Mouse (Mus musculus) MEL (cell line): ENCODE data around the gene Vps72.

Experiments used
- CTCF ChIP-seq, 3 experiments: IDR thresholded peaks in 2 of 3; conservative IDR thresholded peaks in 1 of 3; 2 replicates each; pipeline ENCODE4 v1.5.1; 2011 to 2012; ENCODE audit warnings: low read length in 3 of 3, low read depth in 2 of 3, mild to moderate bottlenecking in 2 of 3, improper control_type of control experiment in 1 of 3, inconsistent platforms in 1 of 3, mixed read lengths in 1 of 3, moderate library complexity in 1 of 3; ENCODE audit not compliant: control insufficient read depth in 1 of 3, insufficient read depth in 1 of 3, poor library complexity in 1 of 3, severe bottlenecking in 1 of 3
- GABPA ChIP-seq: IDR thresholded peaks from 2 replicates; pipeline ENCODE4 v1.6.1; 2012; ENCODE audit warnings: low read depth, mild to moderate bottlenecking, inconsistent platforms, low read length, improper control_type of control experiment, moderate library complexity
- NELFE ChIP-seq: IDR thresholded peaks from 2 replicates; pipeline ENCODE4 v1.6.1; 2011; ENCODE audit warnings: low read depth, low read length, improper control_type of control experiment
- POLR2A ChIP-seq, 2 experiments: IDR thresholded peaks; 2 replicates each; pipeline ENCODE4 v1.6.1; 2011 to 2012; ENCODE audit warnings: low read length in 2 of 2, mild to moderate bottlenecking in 2 of 2, control low read depth in 1 of 2, improper control_type of control experiment in 1 of 2, low read depth in 1 of 2, moderate library complexity in 1 of 2; ENCODE audit not compliant: control insufficient read depth in 1 of 2, insufficient read depth in 1 of 2, poor library complexity in 1 of 2
- RAD21 ChIP-seq: IDR thresholded peaks from 2 replicates; pipeline ENCODE4 v1.6.1; 2011; ENCODE audit warnings: mild to moderate bottlenecking, low read depth, low read length, improper control_type of control experiment
- SIN3A ChIP-seq: IDR thresholded peaks from 2 replicates; pipeline ENCODE4 v1.6.1; 2012; ENCODE audit warnings: low read length, improper control_type of control experiment, inconsistent platforms

DNA sequence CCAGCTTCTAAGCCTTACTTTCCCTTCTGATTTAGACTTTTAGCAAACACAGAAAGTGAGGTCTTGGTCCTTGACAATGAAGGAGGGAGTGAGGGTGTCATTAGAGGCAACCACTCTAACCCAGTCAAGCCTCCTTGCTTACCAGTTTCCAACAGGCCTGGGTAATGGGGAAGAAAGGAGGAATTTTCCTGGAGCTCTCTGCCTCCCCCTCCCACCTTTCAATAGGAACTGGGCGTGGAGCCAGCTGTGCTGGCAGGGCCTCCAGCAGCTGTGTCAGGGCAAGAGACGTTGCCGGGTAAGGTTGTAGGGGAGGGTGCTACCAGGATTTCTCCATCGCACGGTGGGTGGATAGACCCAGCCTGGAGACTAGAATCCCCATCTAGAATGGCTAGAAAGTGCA, 14.2 kb downstream of the Vps72 start:
- TF ChIP-seq SIN3A (no peak), CTCF (IDR thresholded peaks at IDR 0.05 in 2 of 3, conservative IDR thresholded peaks at IDR 0.05 in 1 of 3; ENCODE audit: control insufficient read depth in 1 of 3, insufficient read depth in 1 of 3, low read depth in 2 of 3, low read length in 3 of 3, poor library complexity in 1 of 3, severe bottlenecking in 1 of 3) (no peak), GABPA (no peak), NELFE (no peak), RAD21 (no peak), POLR2A (IDR thresholded peaks at IDR 0.05; ENCODE audit: control insufficient read depth in 1 of 2, insufficient read depth in 1 of 2, low read depth in 1 of 2, low read length in 2 of 2, poor library complexity in 1 of 2) (no peak)
